Comparison of ENCODE assay signal across 8 mouse cellular contexts in genomic region chr10:123265241-123265790, GRCm38 (mm10). TPM values are rescaled to one million over a fixed set of nuclear protein-coding genes. Genes with fewer than 3 reads are reported as not detected.
DNase-seq lines count a peak whose midpoint lies in the region; ATAC-seq lines count a peak whose summit lies in the region.

No protein-coding gene starts in this region.

- H3K9me3 ChIP-seq in kidney, embryonic 14.5 days (ENCODE audit: control insufficient read depth, low read length), result no peaks in the 10 kb centered on the region
- no peaks in the 10 kb centered on the region for H3K9me3 ChIP-seq in forebrain, embryonic 13.5 days (replicated peaks)
- H3K9me3 ChIP-seq in midbrain, embryonic 13.5 days, result no peaks in the 10 kb centered on the region

- peak overlapping the region; percentile 61 for H3K4me3 ChIP-seq in kidney, embryonic 14.5 days (ENCODE audit: low read length)
- H3K4me3 ChIP-seq in forebrain, embryonic 13.5 days, result peak overlapping the region; percentile 59
- H3K4me3 ChIP-seq in midbrain, embryonic 13.5 days (replicated peaks), result peak overlapping the region; percentile 70

- no peak overlapping the region for H3K27ac ChIP-seq in kidney, embryonic 14.5 days (ENCODE audit: low read depth, low read length)
- no peak overlapping the region for H3K27ac ChIP-seq in forebrain, embryonic 13.5 days
- peak overlapping the region; percentile 73 for H3K27ac ChIP-seq in midbrain, embryonic 13.5 days

- under 1% methylated on average over 48 of the region's 50 CpGs for WGBS in kidney, embryonic 14.5 days
- under 1% methylated on average over 47 of the region's 50 CpGs for WGBS in forebrain, embryonic 13.5 days
- 1% methylated on average over 48 of the region's 50 CpGs for WGBS in midbrain, embryonic 13.5 days

- DNase-seq in kidney, adult 8-10 months, result no peak
- peak; percentile 24 for DNase-seq in brain, adult 2 months (ENCODE audit: low read depth, low spot score)
- DNase-seq in kidney, postnatal 4 days, result peak; percentile 27 to 51
- no peak for DNase-seq in spleen, postnatal 36 days (ENCODE audit: low spot score in 2 of 2)
- DNase-seq in lung, postnatal 36 days, result no peak

- no peaks in the 10 kb centered on the region for H3K36me3 ChIP-seq in kidney, embryonic 14.5 days (ENCODE audit: control insufficient read depth, insufficient read depth, low read length)
- no peaks in the 10 kb centered on the region for H3K36me3 ChIP-seq in forebrain, embryonic 13.5 days (ENCODE audit: poor library complexity, severe bottlenecking)
- H3K36me3 ChIP-seq in midbrain, embryonic 13.5 days, result no peaks in the 10 kb centered on the region

- peak overlapping the region; percentile 95 for H3K4me2 ChIP-seq in kidney, embryonic 14.5 days (replicated peaks; ENCODE audit: low read depth, low read length)
- peak overlapping the region; percentile 96 for H3K4me2 ChIP-seq in forebrain, embryonic 13.5 days
- H3K4me2 ChIP-seq in midbrain, embryonic 13.5 days (replicated peaks), result peak overlapping the region; percentile 92

- ATAC-seq in kidney, embryonic 14.5 days (ENCODE audit: low FRiP score, low TSS enrichment), result peak; percentile 56
- peak; percentile 41 for ATAC-seq in forebrain, embryonic 13.5 days
- ATAC-seq in midbrain, embryonic 13.5 days, result peak; percentile 70

- no peaks in the 10 kb centered on the region for H3K27me3 ChIP-seq in kidney, embryonic 14.5 days (ENCODE audit: control insufficient read depth, insufficient read depth, low read length)
- H3K27me3 ChIP-seq in forebrain, embryonic 13.5 days, result peaks cover 19% of the 10 kb centered on the region
- peaks cover 11% of the 10 kb centered on the region for H3K27me3 ChIP-seq in midbrain, embryonic 13.5 days

- peak overlapping the region; percentile 58 for H3K9ac ChIP-seq in kidney, embryonic 14.5 days (ENCODE audit: low read depth, low read length)
- peak overlapping the region; percentile 77 for H3K9ac ChIP-seq in forebrain, embryonic 13.5 days
- peak overlapping the region; percentile 84 for H3K9ac ChIP-seq in midbrain, embryonic 13.5 days (replicated peaks)

- H3K4me1 ChIP-seq in kidney, embryonic 14.5 days (ENCODE audit: control insufficient read depth, insufficient read depth, low read length), result no peaks in the 10 kb centered on the region
- H3K4me1 ChIP-seq in forebrain, embryonic 13.5 days, result peaks cover 16% of the 10 kb centered on the region
- H3K4me1 ChIP-seq in midbrain, embryonic 13.5 days (replicated peaks), result peaks cover 12% of the 10 kb centered on the region

RNA-seq across cellular contexts. Expression of gene Fam19a2, which starts 1.5 kb away (rescaled TPM):
- 5.3 and 5.4 TPM in 2 replicates for polyA plus RNA-seq in kidney, embryonic 14.5 days (2014; fragmentation: Nextera tagmentation; extraction: Ambion mirVana)
- 10.9 and 18.1 TPM in 2 replicates for polyA plus RNA-seq in forebrain, embryonic 13.5 days (2015; fragmentation: Nextera tagmentation; extraction: Ambion mirVana)
- polyA plus RNA-seq in midbrain, embryonic 13.5 days (2015; fragmentation: Nextera tagmentation; extraction: Ambion mirVana), result 29.8 and 30.9 TPM in 2 replicates

Comparison
In these comparisons a context has a peak if more than half of its experiments do, and no peak if none do; other contexts are left out.
1. DNase-seq: peak in brain, adult 2 months (single experiment) and kidney, postnatal 4 days (2 of 2); none in kidney, adult 8-10 months (0 of 2), spleen, postnatal 36 days (0 of 2) and lung, postnatal 36 days (single experiment).
2. Peak in every context shown above with its lines, with median percentiles within 50 percentile points of each other: ATAC-seq, H3K4me2 ChIP-seq, H3K4me3 ChIP-seq and H3K9ac ChIP-seq.